Mouse (Mus musculus) gastrocnemius, postnatal 14 days (tissue): ENCODE results near the gene Zmynd12. TPM values are rescaled to one million over a fixed set of nuclear protein-coding genes. Genes with fewer than 3 reads are reported as not detected.

ENCODE experiments used
- DNase-seq: peaks from one replicate; pipeline ENCODE4 v3.0.0; 2021; ENCODE audit warnings: mixed read lengths
- intact Hi-C: fragments of 180-260 bp; cut with DNase I; formaldehyde crosslinking; loops from one replicate; pipeline ENCODE4 v1.15.1; 2025; ENCODE audit warnings: low total_unique reads
- total RNA-seq, 2 experiments: library from RNA; stranded (reverse); gene quantifications; 2 replicates each; pipeline ENCODE4 v1.2.3; 2021

Gene Zmynd12
- total RNA-seq, 2 experiments from 2014 or later: 0.20 TPM; not detected in 1

- no peak for DNase-seq
- intact Hi-C loops: no loop called here
Observed at GRCm38 (mm10) chr4:119492933-119493327, 70.3 kb downstream of the Zmynd12 start.

GRCm38 (mm10) chr4:119498319-119498848 lies 75.8 kb downstream of the Zmynd12 start:
- intact Hi-C loops: no loop called here
- DNase-seq: no peak

- no peak for DNase-seq
- intact Hi-C loops: no loop called here
Observed at GRCm38 (mm10) chr4:119511591-119511990, 89.0 kb downstream of the Zmynd12 start.

GRCm38 (mm10) chr4:119512731-119513141 lies 90.1 kb downstream of the Zmynd12 start:
- no peak for DNase-seq

More at GRCm38 (mm10) chr4:119512731-119513141, 90.1 kb downstream of the Zmynd12 start:
- intact Hi-C loops: no loop called here

Other genes starting within 250 kb of the Zmynd12 start
- gene Zfp691, start 248.6 kb upstream of the Zmynd12 start, total RNA-seq: 10 to 100 TPM in 1 of 2 experiments, 1 to 10 TPM in 1; 9.3 to 13.5 TPM
- gene Ermap, start 232.8 kb upstream of the Zmynd12 start, total RNA-seq: under 1 TPM in 1 of 2 experiments, not detected in 1; 0.13 TPM
- 10 to 100 TPM; 24.7 to 26.0 TPM for gene Svbp, start 227.5 kb upstream of the Zmynd12 start, total RNA-seq
- not detected for gene Tmem269, start 204.6 kb upstream of the Zmynd12 start, total RNA-seq
- 10 to 100 TPM; 17.8 to 20.7 TPM for gene AU022252, start 190.1 kb upstream of the Zmynd12 start, total RNA-seq
- 10 to 100 TPM; 17.4 to 18.2 TPM for gene P3h1, start 189.9 kb upstream of the Zmynd12 start, total RNA-seq
- 10 to 100 TPM in 1 of 2 experiments, 1 to 10 TPM in 1; 6.2 to 16.8 TPM for gene Cldn19, start 167.4 kb upstream of the Zmynd12 start, total RNA-seq
- gene Ybx1, start 128.2 kb upstream of the Zmynd12 start, total RNA-seq: 100 to 1,000 TPM; 494 to 519 TPM
- 10 to 100 TPM in 1 of 2 experiments, 1 to 10 TPM in 1; 9.9 to 10.4 TPM for gene Ppih, start 102.3 kb upstream of the Zmynd12 start, total RNA-seq
- gene Ccdc30, start 7.3 kb upstream of the Zmynd12 start, total RNA-seq: under 1 TPM in 1 of 2 experiments, not detected in 1; 0.33 TPM
- gene Ppcs, start 394 bp upstream of the Zmynd12 start, total RNA-seq: 1 to 10 TPM; 4.1 to 4.8 TPM
- under 1 TPM; 0.04 to 0.27 TPM for gene Rimkla, start 69.8 kb downstream of the Zmynd12 start, total RNA-seq
- 10 to 100 TPM; 20.7 to 22.9 TPM for gene Foxj3, start 114.2 kb downstream of the Zmynd12 start, total RNA-seq
- gene Frg2f1, start 116.7 kb downstream of the Zmynd12 start, total RNA-seq: 1 to 10 TPM; 4.2 to 5.0 TPM
- gene Guca2a, start 214.9 kb downstream of the Zmynd12 start, total RNA-seq: not detected
- gene Guca2b, start 236.1 kb downstream of the Zmynd12 start, total RNA-seq: not detected